Mouse (Mus musculus): ENCODE measurements around the gene Jam3.

DNA sequence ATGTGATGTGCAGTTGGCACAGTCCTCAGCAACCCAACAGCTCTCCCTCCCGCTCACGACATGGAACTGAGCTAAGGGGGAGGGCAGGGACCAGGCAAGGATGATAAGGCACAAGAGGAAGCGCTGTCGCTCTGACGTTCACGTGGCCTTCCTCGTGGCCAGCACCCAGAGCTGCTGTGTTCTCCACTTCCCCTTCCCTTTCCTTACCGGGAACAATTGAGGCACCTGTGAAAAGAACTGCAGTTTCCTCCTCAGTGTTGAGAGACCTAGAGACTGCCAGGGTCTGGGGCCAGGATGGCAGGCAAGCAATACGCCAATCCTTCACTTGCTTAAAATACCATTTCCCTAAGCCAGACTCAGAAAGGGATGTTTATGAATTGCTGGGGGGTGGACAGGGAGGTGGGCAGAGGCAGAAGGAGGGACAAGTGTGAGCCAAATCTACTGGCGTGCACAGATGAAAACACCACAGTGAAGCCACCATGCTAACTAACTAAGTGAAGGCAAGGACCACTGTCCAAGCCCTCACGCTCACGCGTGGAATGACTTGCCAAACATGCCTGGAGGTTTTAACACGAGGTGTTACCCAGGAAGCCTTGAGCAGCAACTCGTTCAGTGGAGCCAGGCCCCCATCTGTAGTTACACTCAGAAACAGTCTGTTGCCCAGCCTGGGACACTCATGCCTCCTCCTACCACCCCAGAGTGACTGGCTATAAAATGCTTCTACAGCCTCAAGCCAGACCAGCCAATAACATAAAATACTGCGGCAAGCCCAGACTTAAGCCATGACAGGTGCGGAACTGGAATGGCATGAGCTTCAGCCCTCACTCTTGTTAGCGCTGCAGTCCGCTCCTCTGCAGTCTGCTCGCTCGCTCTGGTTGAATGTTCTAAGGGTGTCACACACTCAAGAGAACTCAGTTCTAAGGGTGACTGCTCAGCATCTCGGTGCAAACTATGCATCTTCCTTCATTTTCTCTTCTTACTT, 45.4 kb downstream of the Jam3 start:
- TF ChIP-seq CTCF (IDR thresholded peaks at IDR 0.05; ENCODE audit: low read depth), result no peak
- TF ChIP-seq EP300 (IDR thresholded peaks at IDR 0.05; ENCODE audit: low read depth), result no peak
